Mouse (Mus musculus): ENCODE results near the gene Mrpl4. TPM values are rescaled to one million over a fixed set of nuclear protein-coding genes. Genes with fewer than 3 reads are reported as not detected.

Gene Mrpl4
- polyA plus RNA-seq, 1 experiment from 2014 or later = 59.8 TPM

- peaks cover 15% of the 10 kb centered on the region for H3K4me1 ChIP-seq (ENCODE audit: control insufficient read depth, low read depth, low read length)
- H3K9me3 ChIP-seq (replicated peaks; ENCODE audit: control insufficient read depth, low read length) = no peaks in the 10 kb centered on the region
- WGBS (ENCODE audit: insufficient replicate concordance) = 67% methylated on average over 28 of the region's 28 CpGs
- H3K9ac ChIP-seq (ENCODE audit: low read depth, low read length) = no peak overlapping the region
- no peak overlapping the region for H3K4me2 ChIP-seq (ENCODE audit: low read depth, low read length)
- no peaks in the 10 kb centered on the region for H3K36me3 ChIP-seq (ENCODE audit: control insufficient read depth, insufficient read depth)
- H3K27me3 ChIP-seq (ENCODE audit: control insufficient read depth, insufficient read depth, low read depth, low read length) = no peaks in the 10 kb centered on the region; the same call in 1 of the 2 replicates
- no peak for ATAC-seq (ENCODE audit: low read depth)
- H3K4me3 ChIP-seq (ENCODE audit: low read depth, low read length) = no peak overlapping the region
- no peak overlapping the region for H3K27ac ChIP-seq (ENCODE audit: low read length)
Observed at GRCm38 (mm10) chr9:20972141-20972992, 30.2 kb upstream of the Mrpl4 start.

GRCm38 (mm10) chr9:20973001-20973681 lies 29.4 kb upstream of the Mrpl4 start:
- Histone ChIP-seq H3K9me3 (replicated peaks; ENCODE audit: control insufficient read depth, low read length) (no peaks in the 10 kb centered on the region), H3K36me3 (ENCODE audit: control insufficient read depth, insufficient read depth) (no peaks in the 10 kb centered on the region), H3K9ac (ENCODE audit: low read depth, low read length) (no peak overlapping the region), H3K4me1 (ENCODE audit: control insufficient read depth, low read depth, low read length) (peaks cover 15% of the 10 kb centered on the region), H3K4me3 (ENCODE audit: low read depth, low read length) (no peak overlapping the region), H3K4me2 (ENCODE audit: low read depth, low read length) (no peak overlapping the region), H3K27me3 (ENCODE audit: control insufficient read depth, insufficient read depth, low read depth, low read length) (no peaks in the 10 kb centered on the region; the same call in 1 of the 2 replicates), H3K27ac (ENCODE audit: low read length) (no peak overlapping the region)
- ATAC-seq (ENCODE audit: low read depth) = no peak
- WGBS (ENCODE audit: insufficient replicate concordance) = 76% methylated on average over 4 of the region's 4 CpGs

GRCm38 (mm10) chr9:20973682-20974075 lies 28.9 kb upstream of the Mrpl4 start:
- Histone ChIP-seq H3K9ac (ENCODE audit: low read depth, low read length) (no peak overlapping the region), H3K9me3 (replicated peaks; ENCODE audit: control insufficient read depth, low read length) (no peaks in the 10 kb centered on the region), H3K4me2 (ENCODE audit: low read depth, low read length) (no peak overlapping the region), H3K27me3 (ENCODE audit: control insufficient read depth, insufficient read depth, low read depth, low read length) (no peaks in the 10 kb centered on the region; the same call in 1 of the 2 replicates), H3K4me3 (ENCODE audit: low read depth, low read length) (no peak overlapping the region), H3K4me1 (ENCODE audit: control insufficient read depth, low read depth, low read length) (peaks cover 17% of the 10 kb centered on the region), H3K27ac (ENCODE audit: low read length) (peak overlapping the region; percentile 25; the same call in 1 of the 2 replicates), H3K36me3 (ENCODE audit: control insufficient read depth, insufficient read depth) (no peaks in the 10 kb centered on the region)
- no peak for ATAC-seq (ENCODE audit: low read depth)
- 35% methylated on average over 4 of the region's 6 CpGs for WGBS (ENCODE audit: insufficient replicate concordance)

- H3K27ac ChIP-seq (ENCODE audit: low read length) = peak overlapping the region; percentile 79; the same call in 1 of the 2 replicates
- peak overlapping the region; percentile 72 for H3K9ac ChIP-seq (ENCODE audit: low read depth, low read length)
- H3K4me1 ChIP-seq (ENCODE audit: control insufficient read depth, low read depth, low read length) = peaks cover 17% of the 10 kb centered on the region
- H3K27me3 ChIP-seq (ENCODE audit: control insufficient read depth, insufficient read depth, low read depth, low read length) = no peaks in the 10 kb centered on the region; the same call in 1 of the 2 replicates
- under 1% methylated on average over 45 of the region's 45 CpGs for WGBS (ENCODE audit: insufficient replicate concordance)
- ATAC-seq (ENCODE audit: low read depth) = no peak; the same call in 1 of the 2 replicates
- no peaks in the 10 kb centered on the region for H3K9me3 ChIP-seq (replicated peaks; ENCODE audit: control insufficient read depth, low read length)
- H3K36me3 ChIP-seq (ENCODE audit: control insufficient read depth, insufficient read depth) = no peaks in the 10 kb centered on the region
- H3K4me2 ChIP-seq (ENCODE audit: low read depth, low read length) = peak overlapping the region; percentile 92
- H3K4me3 ChIP-seq (ENCODE audit: low read depth, low read length) = peak overlapping the region; percentile 78
Observed at GRCm38 (mm10) chr9:20975431-20976215, 26.9 kb upstream of the Mrpl4 start.

- Histone ChIP-seq H3K9ac (ENCODE audit: low read depth, low read length) (peak within 1 kb of the TSS; percentile 72), H3K4me2 (ENCODE audit: low read depth, low read length) (peak within 1 kb of the TSS; percentile 92), H3K4me3 (ENCODE audit: low read depth, low read length) (peak within 1 kb of the TSS; percentile 78), H3K4me1 (ENCODE audit: control insufficient read depth, low read depth, low read length) (peaks cover 17% of the 10 kb centered on the region), H3K27ac (ENCODE audit: low read length) (peak within 1 kb of the TSS; percentile 79), H3K36me3 (ENCODE audit: control insufficient read depth, insufficient read depth) (no peaks in the 10 kb centered on the region), H3K9me3 (replicated peaks; ENCODE audit: control insufficient read depth, low read length) (no peaks in the 10 kb centered on the region), H3K27me3 (ENCODE audit: control insufficient read depth, insufficient read depth, low read depth, low read length) (no peaks in the 10 kb centered on the region; the same call in 1 of the 2 replicates)
- peak; percentile 69 for ATAC-seq (ENCODE audit: low read depth)
- WGBS (ENCODE audit: insufficient replicate concordance) = under 1% methylated on average over 47 of the region's 47 CpGs
Observed at GRCm38 (mm10) chr9:20976216-20976960, 26.1 kb upstream of the Mrpl4 start, which contains the start of gene S1pr2. TSS of gene S1pr2 (minus strand) at chr9:20976781.

- Histone ChIP-seq H3K4me2 (ENCODE audit: low read depth, low read length) (peak overlapping the region; percentile 92), H3K9ac (ENCODE audit: low read depth, low read length) (no peak overlapping the region), H3K27ac (ENCODE audit: low read length) (no peak overlapping the region; the same call in 1 of the 2 replicates), H3K36me3 (ENCODE audit: control insufficient read depth, insufficient read depth) (no peaks in the 10 kb centered on the region), H3K4me1 (ENCODE audit: control insufficient read depth, low read depth, low read length) (peaks cover 17% of the 10 kb centered on the region), H3K9me3 (replicated peaks; ENCODE audit: control insufficient read depth, low read length) (no peaks in the 10 kb centered on the region), H3K4me3 (ENCODE audit: low read depth, low read length) (peak overlapping the region; percentile 78), H3K27me3 (ENCODE audit: control insufficient read depth, insufficient read depth, low read depth, low read length) (no peaks in the 10 kb centered on the region; the same call in 1 of the 2 replicates)
- ATAC-seq (ENCODE audit: low read depth) = no peak
- 5% methylated on average over 4 of the region's 4 CpGs for WGBS (ENCODE audit: insufficient replicate concordance)
Observed at GRCm38 (mm10) chr9:20976961-20977689, 25.4 kb upstream of the Mrpl4 start.

- Histone ChIP-seq H3K36me3 (ENCODE audit: control insufficient read depth, insufficient read depth) (no peaks in the 10 kb centered on the region), H3K4me3 (ENCODE audit: low read depth, low read length) (no peak overlapping the region), H3K4me2 (ENCODE audit: low read depth, low read length) (no peak overlapping the region), H3K27me3 (ENCODE audit: control insufficient read depth, insufficient read depth, low read depth, low read length) (no peaks in the 10 kb centered on the region; the same call in 1 of the 2 replicates), H3K27ac (ENCODE audit: low read length) (no peak overlapping the region), H3K4me1 (ENCODE audit: control insufficient read depth, low read depth, low read length) (peaks cover 17% of the 10 kb centered on the region), H3K9me3 (replicated peaks; ENCODE audit: control insufficient read depth, low read length) (no peaks in the 10 kb centered on the region), H3K9ac (ENCODE audit: low read depth, low read length) (no peak overlapping the region)
- no peak for ATAC-seq (ENCODE audit: low read depth)
- 58% methylated on average over 10 of the region's 10 CpGs for WGBS (ENCODE audit: insufficient replicate concordance)
Observed at GRCm38 (mm10) chr9:20978409-20979095, 24.0 kb upstream of the Mrpl4 start.
